Mouse (Mus musculus) lung, adult 2 months (tissue): Measurements from ENCODE around the gene Cadm1.

ENCODE experiments used
- CTCF ChIP-seq: fragments of 200-500 bp; IDR thresholded peaks from 2 replicates; pipeline ENCODE4 v1.5.1; 2011; ENCODE audit warnings: mild to moderate bottlenecking, low read length, control low read depth; ENCODE audit not compliant: insufficient read depth
- POLR2A ChIP-seq: fragments of 200-500 bp; IDR thresholded peaks from 2 replicates; pipeline ENCODE4 v1.6.1; 2011; ENCODE audit warnings: low read depth, mild to moderate bottlenecking, control low read depth, low read length, borderline replicate concordance; ENCODE audit errors: extremely low read depth

- no peak for TF ChIP-seq CTCF
- TF ChIP-seq POLR2A: no peak
These were observed 247.3 kb downstream of the Cadm1 start for GRCm38 (mm10) chr9:47776941-47777919.
